Mouse (Mus musculus): ENCODE results near the gene Igf1r.

GRCm38 (mm10) chr7:68024625-68025024 lies 72.0 kb downstream of the Igf1r start:
- TF ChIP-seq POLR2A (IDR thresholded peaks at IDR 0.05; ENCODE audit: borderline replicate concordance, control insufficient read depth, low read depth, low read length) (no peak), CTCF (IDR thresholded peaks at IDR 0.05; ENCODE audit: control insufficient read depth, insufficient read depth, low read length) (no peak)
